Mouse (Mus musculus) heart, postnatal 0 days (tissue): ENCODE results near the gene Nhsl1.

Experiments
- CTCF ChIP-seq: IDR thresholded peaks from 2 replicates; pipeline ENCODE4 v1.5.1; 2016; ENCODE audit warnings: antibody characterized with exemption, control low read depth, low read depth
- EP300 ChIP-seq: IDR thresholded peaks from 2 replicates; pipeline ENCODE4 v1.6.1; 2016; ENCODE audit warnings: antibody characterized with exemption, low read depth

GRCm38 (mm10) chr10:18437584-18437983 lies 118.8 kb downstream of the Nhsl1 start:
- TF ChIP-seq CTCF (no peak), EP300 (no peak)
